Mouse (Mus musculus) erythroblast, embryonic 14.5 days (primary cell): ENCODE measurements around the gene Cep78. TPM values are rescaled to one million over a fixed set of nuclear protein-coding genes. Genes with fewer than 3 reads are reported as not detected.

Experiments used
- H3K27me3 ChIP-seq: 2 replicates; pipeline ENCODE4 v1.6.1; 2012; ENCODE audit warnings: inconsistent platforms; ENCODE audit not compliant: control insufficient read depth
- H3K36me3 ChIP-seq: 2 replicates; pipeline ENCODE4 v1.6.1; 2012; ENCODE audit warnings: mild to moderate bottlenecking, inconsistent platforms; ENCODE audit not compliant: control insufficient read depth
- H3K4me1 ChIP-seq: 2 replicates; pipeline ENCODE4 v1.6.1; 2012; ENCODE audit warnings: inconsistent platforms; ENCODE audit not compliant: control insufficient read depth
- H3K4me3 ChIP-seq: replicated peaks from 2 replicates; pipeline ENCODE3; 2012; ENCODE audit warnings: moderate library complexity, mild to moderate bottlenecking, inconsistent platforms
- H3K9me3 ChIP-seq: 2 replicates; pipeline ENCODE4 v1.6.1; 2012; ENCODE audit warnings: low read length, inconsistent platforms, mixed read lengths; ENCODE audit not compliant: control insufficient read depth
- GATA1 ChIP-seq: IDR thresholded peaks from 2 replicates; pipeline ENCODE4 v1.6.1; 2012; ENCODE audit warnings: low read length, inconsistent platforms, mixed read lengths
- TAL1 ChIP-seq: IDR thresholded peaks from 3 replicates; pipeline ENCODE4 v1.6.1; 2012; ENCODE audit warnings: low read length, inconsistent platforms, mixed read lengths
- polyA plus RNA-seq: library from polyadenylated mRNA; stranded (reverse); fragments of >175 nt; gene quantifications from 2 replicates; pipeline ENCODE4 v1.2.3, GENCODE M21; 2012

The Cep78 gene
- polyA plus RNA-seq, 1 experiment = 0.15 TPM

GRCm38 (mm10) chr19:15923426-15923825, 61.4 kb downstream of the Cep78 start:
- Histone ChIP-seq H3K4me3 (peak overlapping the region; percentile 89), H3K36me3 (peaks cover 26% of the 10 kb centered on the region), H3K27me3 (no peaks in the 10 kb centered on the region), H3K9me3 (no peaks in the 10 kb centered on the region), H3K4me1 (peaks cover 35% of the 10 kb centered on the region)
- TF ChIP-seq TAL1 = no peak
- TF ChIP-seq GATA1 = no peak

- TF ChIP-seq TAL1 (no peak), GATA1 (no peak)
- H3K36me3 ChIP-seq = peaks cover 64% of the 10 kb centered on the region
Measured at GRCm38 (mm10) chr19:15919336-15919735, 65.5 kb downstream of the Cep78 start.

GRCm38 (mm10) chr19:15918111-15918510, 66.7 kb downstream of the Cep78 start:
- Histone ChIP-seq H3K27me3 (no peaks in the 10 kb centered on the region), H3K36me3 (peaks cover 76% of the 10 kb centered on the region), H3K4me1 (peaks cover 6% of the 10 kb centered on the region), H3K9me3 (no peaks in the 10 kb centered on the region), H3K4me3 (no peak overlapping the region)
- TF ChIP-seq TAL1 = no peak
- TF ChIP-seq GATA1 = no peak

More at GRCm38 (mm10) chr19:15919336-15919735, 65.5 kb downstream of the Cep78 start:
- no peak overlapping the region for H3K4me3 ChIP-seq
- H3K9me3 ChIP-seq = no peaks in the 10 kb centered on the region
- H3K4me1 ChIP-seq = peaks cover 18% of the 10 kb centered on the region
- H3K27me3 ChIP-seq = no peaks in the 10 kb centered on the region

- H3K9me3 ChIP-seq = no peaks in the 10 kb centered on the region
- peaks cover 96% of the 10 kb centered on the region for H3K36me3 ChIP-seq
Measured at GRCm38 (mm10) chr19:15913249-15913997, 71.4 kb downstream of the Cep78 start.

GRCm38 (mm10) chr19:15911441-15911840, 73.3 kb downstream of the Cep78 start:
- H3K4me1 ChIP-seq = no peaks in the 10 kb centered on the region
- H3K9me3 ChIP-seq = no peaks in the 10 kb centered on the region
- no peak overlapping the region for H3K4me3 ChIP-seq
- TF ChIP-seq GATA1 (no peak), TAL1 (no peak)
- H3K27me3 ChIP-seq = no peaks in the 10 kb centered on the region
- H3K36me3 ChIP-seq = peaks cover 96% of the 10 kb centered on the region

More at GRCm38 (mm10) chr19:15913249-15913997, 71.4 kb downstream of the Cep78 start:
- no peak for TF ChIP-seq GATA1
- no peak for TF ChIP-seq TAL1
- Histone ChIP-seq H3K27me3 (no peaks in the 10 kb centered on the region), H3K4me3 (no peak overlapping the region), H3K4me1 (no peaks in the 10 kb centered on the region)

- Histone ChIP-seq H3K4me3 (no peak overlapping the region), H3K27me3 (no peaks in the 10 kb centered on the region), H3K9me3 (no peaks in the 10 kb centered on the region), H3K4me1 (no peaks in the 10 kb centered on the region), H3K36me3 (peaks cover 96% of the 10 kb centered on the region)
- TF ChIP-seq TAL1 = no peak
- no peak for TF ChIP-seq GATA1
Measured at GRCm38 (mm10) chr19:15910987-15911386, 73.8 kb downstream of the Cep78 start.

- Histone ChIP-seq H3K4me3 (no peak overlapping the region), H3K9me3 (no peaks in the 10 kb centered on the region), H3K27me3 (no peaks in the 10 kb centered on the region), H3K36me3 (peaks cover 98% of the 10 kb centered on the region), H3K4me1 (no peaks in the 10 kb centered on the region)
- no peak for TF ChIP-seq GATA1
- no peak for TF ChIP-seq TAL1
Measured at GRCm38 (mm10) chr19:15910488-15910887, 74.3 kb downstream of the Cep78 start.

GRCm38 (mm10) chr19:15908016-15908415, 76.8 kb downstream of the Cep78 start:
- Histone ChIP-seq H3K36me3 (peaks cover 92% of the 10 kb centered on the region), H3K9me3 (no peaks in the 10 kb centered on the region), H3K4me3 (no peak overlapping the region), H3K4me1 (no peaks in the 10 kb centered on the region), H3K27me3 (no peaks in the 10 kb centered on the region)
- TF ChIP-seq TAL1 = no peak
- no peak for TF ChIP-seq GATA1

Other genes starting within 250 kb of the Cep78 start
- gene Psat1, start 37.7 kb downstream of the Cep78 start, polyA plus RNA-seq = 0.14 and 0.48 TPM in 2 replicates
- gene Gnaq, start 147.8 kb upstream of the Cep78 start, polyA plus RNA-seq = 0.01 TPM in 1 of 2 replicates, not detected in the other